Mouse (Mus musculus) spleen, embryonic (tissue): ENCODE measurements around the gene Slc25a15.

Experiments used
- CTCF ChIA-PET: fragments of 350-600 bp; sonication (Branson Sonifier 250); formaldehyde crosslinking; loops from one replicate; lab custom pipeline; 2022; lab: Charles Lee

Slc25a15 gene

DNA sequence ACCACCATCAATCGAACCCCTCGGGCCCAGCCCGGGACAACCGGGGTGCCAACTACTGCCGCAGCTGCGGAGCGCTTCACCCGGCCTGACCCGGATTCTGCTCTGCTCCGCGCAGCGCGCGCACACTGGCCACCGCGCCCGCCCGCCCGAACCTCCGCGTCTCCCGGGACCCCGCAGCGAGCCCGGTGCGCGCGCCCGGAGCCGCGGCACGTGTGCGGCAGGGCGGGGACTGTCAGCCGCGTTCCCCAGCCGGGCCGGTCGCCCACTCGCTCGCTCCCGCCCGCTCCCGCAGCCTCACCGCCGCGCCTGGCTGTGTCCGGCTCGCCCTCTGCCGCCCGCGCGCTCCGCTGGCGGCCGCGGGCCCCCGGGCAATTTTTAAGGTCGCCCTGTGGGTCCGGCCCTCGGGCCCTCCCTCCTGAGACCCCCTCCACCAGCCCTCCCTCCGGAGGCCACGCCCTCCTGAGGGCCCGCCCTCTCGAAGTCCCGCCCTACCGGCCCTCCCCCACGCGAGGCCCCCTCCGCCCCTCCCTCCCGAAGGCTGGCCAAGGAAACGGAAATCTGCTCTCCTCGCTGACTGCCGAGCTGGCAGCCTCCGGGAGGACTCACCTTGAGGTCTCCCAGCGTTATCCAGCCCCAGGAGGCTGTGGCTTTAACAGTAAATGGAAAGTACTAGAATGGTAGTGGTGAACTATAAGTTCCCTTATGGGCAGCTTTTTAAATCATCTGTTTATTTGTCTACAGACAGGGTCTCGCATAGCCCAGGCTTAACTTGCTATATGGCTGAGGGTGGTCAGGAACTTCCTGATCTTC, at the start of gene Slc25a15:
Gene Slc25a15 (minus strand): TSS at position 456 of the 810 bp plus-strand sequence.
- CTCF ChIA-PET = interaction anchor here (0.6 kb wide), 1 partner anchor 37 kb away, joined by 4 read pairs; no protein-coding TSS in a partner anchor

DNA sequence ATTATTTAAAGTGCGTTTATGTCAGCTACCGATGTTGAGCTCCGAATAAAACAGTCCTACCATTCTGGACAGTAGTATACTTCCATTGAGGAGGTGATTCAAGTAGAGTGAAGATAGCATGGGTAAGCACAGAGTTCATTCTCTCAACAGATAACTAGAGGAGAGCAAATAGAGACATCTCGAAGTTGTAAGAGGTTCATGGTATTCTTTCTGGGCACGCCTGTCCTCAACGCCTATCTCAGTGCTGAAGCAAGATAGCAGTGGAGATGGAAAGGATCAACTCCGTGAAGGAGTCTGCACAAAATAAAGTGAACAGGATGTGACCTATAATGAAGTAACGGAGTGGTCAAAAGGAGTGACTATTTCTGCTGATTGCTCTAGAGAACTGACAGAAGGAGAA, 13.6 kb upstream of the Slc25a15 start:
- CTCF ChIA-PET = interaction anchor here (0.6 kb wide), 1 partner anchor 515 kb away, joined by 6 read pairs; no protein-coding TSS in a partner anchor

DNA sequence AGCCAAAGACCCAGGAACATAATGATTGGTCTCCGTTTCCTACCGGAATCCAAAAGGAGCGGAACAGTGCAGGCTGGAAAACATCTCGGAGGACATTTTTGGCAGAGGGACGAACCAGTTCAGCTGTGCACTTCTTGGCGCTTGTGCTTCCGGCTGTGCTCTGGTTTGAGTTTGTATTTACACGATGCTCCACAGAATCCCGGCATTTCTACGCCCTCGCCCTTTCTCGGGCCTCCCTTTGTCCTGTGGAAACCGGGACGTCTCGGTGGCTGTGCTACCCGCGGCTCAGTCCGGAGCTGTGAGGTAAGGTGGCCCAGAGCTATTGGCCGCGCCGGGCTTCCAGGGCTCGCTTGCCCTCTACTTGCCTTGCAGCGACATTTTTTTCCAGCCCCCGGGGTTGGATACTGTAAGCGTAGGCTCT, 12.9 kb upstream of the Slc25a15 start, which contains the start of gene Mrps31:
Gene Mrps31 (plus strand): TSS at position 80 of the 421 bp plus-strand sequence.
- CTCF ChIA-PET = interaction anchor here (0.6 kb wide), 1 partner anchor 516 kb away, joined by 6 read pairs; no protein-coding TSS in a partner anchor

DNA sequence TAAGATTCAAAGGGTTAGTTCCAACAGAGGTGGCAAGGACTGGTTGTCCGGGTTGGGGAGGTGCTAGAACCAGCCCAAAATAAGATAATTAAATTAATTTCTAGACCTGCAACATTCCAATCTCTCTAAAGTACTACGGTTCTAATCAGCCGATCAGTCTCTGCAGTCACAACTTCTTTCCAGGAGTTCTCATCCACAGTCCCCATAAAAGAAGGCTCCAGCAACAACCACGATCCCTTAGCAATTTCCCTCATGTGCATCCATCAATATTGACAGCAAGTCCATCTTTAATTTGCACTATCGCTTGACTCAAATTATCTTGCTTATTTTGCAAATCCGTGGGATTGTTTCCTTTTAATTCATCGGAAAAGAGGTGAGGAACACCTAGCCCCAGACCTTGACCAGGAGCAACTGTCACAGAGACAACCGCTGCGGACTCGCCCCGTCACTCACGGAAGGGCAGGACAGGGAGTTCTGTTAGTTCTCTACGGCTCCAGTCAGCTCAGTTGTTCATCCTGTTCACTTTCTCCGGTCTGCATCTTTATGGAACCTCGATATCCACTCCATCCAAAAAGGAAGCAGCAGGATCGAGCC, 12.4 kb upstream of the Slc25a15 start:
- CTCF ChIA-PET = no interaction called here

DNA sequence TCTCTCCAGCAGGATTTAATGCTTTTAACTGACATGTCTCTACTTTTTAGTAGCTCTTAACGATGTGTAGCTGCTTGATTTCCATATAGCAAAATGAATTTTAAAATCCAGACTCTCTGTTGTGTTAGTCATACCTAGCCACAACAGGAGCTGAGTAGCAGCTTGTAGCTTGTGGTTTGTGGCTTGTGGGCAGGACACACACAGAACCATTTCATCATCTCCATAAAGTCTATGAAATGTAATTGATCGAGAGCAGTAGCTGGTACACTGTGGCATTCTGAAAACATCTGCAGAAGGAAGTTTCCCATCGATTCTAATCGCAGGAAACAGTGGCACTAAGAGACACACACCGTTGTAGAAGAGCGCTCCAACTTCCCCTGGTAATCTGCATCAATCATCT, 7.3 kb upstream of the Slc25a15 start:
- CTCF ChIA-PET = no interaction called here

DNA sequence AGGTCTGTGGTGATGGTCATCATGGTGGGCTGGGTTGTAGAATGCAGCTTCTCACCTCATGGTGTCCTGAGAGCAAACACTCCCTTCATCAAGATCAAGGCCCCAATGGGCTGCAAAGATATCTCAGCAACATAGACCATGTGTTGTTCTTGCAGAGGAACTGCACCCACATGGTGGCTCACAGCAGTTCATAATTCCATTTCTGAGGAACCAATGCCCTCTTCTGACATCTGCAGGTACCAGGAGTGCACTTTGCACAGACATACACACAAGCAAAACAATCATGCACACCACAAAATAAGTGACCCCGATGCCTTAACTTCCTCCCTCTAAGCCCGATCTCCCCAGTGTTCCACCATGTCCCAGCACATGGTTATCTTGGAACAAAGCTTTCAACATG, 4.8 kb upstream of the Slc25a15 start:
- CTCF ChIA-PET = no interaction called here

DNA sequence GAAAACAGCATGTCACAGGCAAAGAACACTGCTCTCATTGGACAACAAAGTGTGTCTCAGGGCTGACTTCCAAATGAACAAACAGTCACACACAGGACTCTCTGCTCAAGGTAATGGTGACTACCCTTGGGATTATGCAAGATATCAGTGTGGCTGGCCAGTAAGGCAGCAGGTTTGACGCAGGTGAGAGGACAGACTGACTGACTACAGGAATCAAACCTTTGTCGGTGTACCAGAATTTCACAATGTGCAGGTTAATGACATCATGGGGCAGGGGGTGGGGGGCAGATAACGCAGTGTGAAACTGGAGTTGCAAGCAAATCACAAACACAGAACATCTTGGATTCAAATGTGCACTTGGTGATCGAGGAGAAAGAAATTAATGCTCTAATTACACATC, 2.2 kb upstream of the Slc25a15 start:
- CTCF ChIA-PET = no interaction called here

DNA sequence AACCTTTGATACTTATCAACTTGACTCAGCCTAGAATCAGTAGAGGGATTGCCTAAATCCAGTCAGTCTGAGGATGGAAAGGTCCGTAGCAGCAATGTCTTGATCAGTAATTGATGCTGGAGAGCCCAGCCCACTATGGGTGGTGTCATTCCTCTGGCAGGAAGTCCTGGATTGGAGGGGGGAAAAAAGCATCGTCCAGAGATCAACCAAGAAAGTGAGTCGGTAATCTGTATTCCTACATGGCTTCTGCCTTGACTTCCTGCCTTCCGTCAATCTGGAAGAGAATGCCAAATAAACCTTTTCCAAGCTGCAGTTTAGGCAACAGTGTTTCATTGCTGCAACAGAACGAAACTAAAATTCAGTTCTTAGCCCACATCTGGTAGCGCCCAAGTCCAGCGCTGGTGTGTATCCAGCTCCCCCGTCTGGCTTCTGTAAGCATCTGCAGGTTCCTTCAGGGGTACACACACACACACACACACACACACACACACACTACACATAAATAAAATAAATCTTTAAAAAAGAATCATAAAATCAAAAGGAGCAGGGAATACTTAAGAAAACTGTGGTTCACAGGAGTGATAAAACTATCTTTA, 986 bp upstream of the Slc25a15 start:
- CTCF ChIA-PET = interaction anchor here (0.7 kb wide), 1 partner anchor 402 kb away, joined by 3 read pairs; no protein-coding TSS in a partner anchor

DNA sequence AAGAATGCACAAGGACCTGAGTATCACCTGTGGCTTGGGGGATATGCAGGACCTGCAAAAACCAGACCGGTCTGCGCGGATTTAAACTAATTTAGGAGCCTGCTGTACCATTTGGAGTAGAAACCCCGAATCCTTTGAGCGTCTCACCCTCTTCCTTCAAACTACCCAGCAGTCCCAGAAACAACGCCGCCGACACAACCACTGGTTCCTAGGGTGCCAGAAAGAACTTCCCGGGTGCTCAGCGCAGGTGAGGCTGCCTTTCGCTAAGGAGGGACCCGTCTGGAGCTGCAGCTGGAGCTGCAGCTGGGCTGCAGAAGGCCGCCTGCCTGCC, 621 bp downstream of the Slc25a15 start:
- CTCF ChIA-PET = no interaction called here

DNA sequence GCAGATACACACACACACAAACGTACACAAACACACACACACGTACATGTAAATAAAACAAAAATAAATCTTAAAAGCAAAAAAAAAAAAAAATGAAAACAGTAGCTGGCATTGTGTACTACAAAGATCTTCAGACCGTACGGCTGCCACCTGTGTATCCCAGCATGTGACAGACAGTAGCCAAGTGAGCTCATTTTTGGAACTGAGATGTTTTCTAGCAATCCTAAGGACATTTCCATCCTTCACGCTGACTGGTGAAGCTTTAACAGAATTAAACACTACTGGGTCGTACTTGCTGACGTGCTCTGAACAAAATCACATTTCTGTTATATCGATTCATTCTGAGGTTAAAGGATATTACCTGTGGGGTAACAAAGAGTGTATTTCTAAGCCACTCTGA, 3.1 kb downstream of the Slc25a15 start:
- CTCF ChIA-PET = interaction anchor here (0.7 kb wide), 1 partner anchor 198 kb away, joined by 4 read pairs; no protein-coding TSS in a partner anchor

DNA sequence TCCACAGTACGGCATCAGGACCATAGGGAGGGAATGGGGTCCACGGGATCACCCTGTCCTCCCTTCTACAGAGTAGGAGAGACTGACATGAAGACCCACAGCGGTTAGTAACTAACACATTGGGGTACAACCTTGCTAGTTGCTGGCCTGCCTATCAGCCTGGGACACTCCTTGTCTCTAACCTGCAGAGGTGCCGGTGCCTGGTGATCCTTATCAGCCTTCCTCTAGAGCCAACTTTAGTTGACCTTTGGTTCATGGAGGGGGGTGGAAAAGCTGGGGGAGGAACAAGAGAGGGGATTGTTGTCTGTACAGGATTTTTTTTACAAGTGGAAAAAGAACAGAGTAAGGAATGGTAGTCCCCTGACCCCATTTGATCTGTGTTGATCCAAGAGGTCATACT, 3.9 kb downstream of the Slc25a15 start:
- CTCF ChIA-PET = no interaction called here

DNA sequence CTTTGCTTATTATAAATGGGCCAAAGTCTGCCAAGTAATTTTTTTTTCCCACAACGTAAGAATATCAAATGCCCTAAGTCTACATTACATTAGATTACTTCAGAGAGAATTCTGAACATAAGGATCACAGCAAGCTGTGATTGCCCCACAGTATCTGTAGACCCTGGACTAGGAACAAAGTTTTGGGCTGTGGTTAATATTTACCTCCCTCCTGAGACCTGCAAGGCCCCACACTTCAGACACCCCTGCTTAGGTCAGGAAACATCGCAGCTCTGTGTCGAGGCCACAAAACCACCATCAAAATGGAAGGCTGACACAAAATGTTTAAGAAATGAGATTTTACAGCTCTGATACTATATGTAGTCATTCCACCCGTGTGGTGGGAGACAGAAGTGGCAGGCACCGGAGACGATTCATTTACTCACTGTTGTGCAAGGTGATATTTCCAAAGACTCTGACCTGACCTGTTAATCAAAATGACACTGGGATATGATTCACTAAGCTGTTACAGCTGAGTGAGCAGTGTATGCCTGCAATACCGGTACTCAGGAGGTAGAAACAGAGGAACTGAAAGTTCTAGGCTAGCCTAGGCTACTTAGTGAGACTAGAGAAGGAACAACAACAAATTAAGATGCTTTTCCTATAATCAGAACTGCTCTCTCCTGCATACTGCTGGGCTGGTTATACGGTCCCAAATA, 7.5 kb downstream of the Slc25a15 start:
- CTCF ChIA-PET = no interaction called here

DNA sequence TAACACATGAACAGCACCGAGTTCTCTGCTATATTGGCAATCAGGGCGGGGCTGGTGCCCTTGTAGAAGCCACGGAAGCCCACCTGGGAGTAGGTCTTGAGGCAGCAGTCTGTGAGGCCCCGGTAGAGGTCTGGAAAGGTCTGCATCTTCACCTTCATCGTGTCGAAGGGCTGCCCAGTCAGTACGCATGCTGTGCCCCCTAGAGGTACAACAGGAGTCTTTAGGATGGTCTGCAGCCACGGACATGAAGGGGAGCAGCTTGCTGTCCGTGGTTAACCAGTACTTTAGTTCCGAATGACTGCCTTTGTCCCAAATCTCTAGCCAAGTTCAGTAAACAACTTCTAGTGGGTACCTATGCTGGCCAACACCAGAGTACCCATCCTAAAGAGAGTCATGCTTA, 8.5 kb downstream of the Slc25a15 start:
- CTCF ChIA-PET = interaction anchor here (0.6 kb wide), 1 partner anchor 46 kb away, joined by 5 read pairs; no protein-coding TSS in a partner anchor

DNA sequence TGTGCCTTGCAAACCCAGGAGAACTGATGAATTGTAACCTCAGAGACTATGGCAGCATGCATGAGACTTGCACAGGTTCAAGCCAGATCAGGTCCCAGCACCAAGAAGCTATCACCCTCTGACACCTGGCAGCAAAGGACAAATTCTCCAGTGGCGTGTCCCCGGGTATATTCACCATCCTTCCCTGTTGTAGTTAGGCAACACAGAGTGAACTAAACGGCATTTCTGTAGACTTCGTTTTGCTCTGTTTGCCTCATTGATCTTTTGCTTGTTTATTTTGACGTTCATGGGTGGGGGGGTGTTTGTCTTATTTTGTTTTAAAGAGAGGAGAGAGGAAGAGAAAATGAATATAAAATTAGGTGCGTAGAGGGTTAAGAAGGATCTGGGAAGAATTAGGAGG, 13.2 kb downstream of the Slc25a15 start:
- CTCF ChIA-PET = no interaction called here

DNA sequence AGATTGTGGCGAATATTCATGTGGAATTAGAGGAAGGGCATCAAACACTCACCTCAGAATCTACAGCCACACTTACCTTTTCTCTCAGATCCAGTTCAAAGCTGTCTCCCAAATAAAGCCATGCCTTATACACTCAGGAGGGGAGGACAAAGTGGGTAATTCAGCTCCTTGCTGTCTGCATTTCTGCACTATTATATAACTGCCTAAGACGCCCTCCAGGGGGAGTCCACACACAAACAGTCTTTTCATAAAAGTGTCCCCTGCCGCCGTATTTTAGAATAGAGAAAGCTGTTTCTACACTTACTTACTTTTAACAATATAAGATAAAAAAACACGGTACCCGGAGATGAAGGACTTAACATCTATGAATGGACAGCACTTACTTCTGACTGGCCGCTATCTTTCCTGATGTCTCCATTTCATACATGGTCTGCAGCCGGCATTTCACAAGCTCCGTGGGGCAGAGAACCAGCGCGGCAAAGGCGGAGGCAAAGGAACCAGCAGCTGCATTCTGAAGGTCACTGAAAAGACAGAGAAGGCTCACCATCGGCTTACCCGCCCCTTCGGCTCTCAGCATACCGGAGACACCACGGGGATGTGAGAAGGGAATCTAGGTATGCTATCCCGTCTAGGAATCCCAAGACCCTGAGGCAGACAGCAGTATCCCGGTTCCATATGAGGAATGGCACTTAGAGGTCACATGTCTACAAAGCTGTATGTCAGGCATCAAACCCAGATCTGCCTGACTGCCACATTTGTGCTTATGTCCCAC, 15.4 kb downstream of the Slc25a15 start:
- CTCF ChIA-PET = no interaction called here

DNA sequence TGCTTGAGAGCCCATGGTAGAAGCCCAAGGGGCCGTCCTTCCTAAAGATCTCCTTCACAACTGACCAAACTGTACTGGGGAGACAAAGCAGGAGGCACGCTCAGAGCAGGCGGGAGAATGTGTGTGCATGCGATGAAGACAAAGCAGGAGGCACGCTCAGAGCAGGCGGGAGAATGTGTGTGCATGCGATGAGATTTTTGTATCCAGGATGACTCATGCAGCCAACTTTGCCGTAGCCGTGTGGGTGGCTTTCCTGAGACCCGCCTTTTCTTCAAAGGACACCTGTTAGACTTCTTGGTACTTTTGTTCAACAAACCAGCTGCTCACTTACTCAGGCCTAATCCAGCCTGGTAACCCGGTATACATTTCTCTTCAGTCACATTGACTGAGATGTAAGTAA, 17.5 kb downstream of the Slc25a15 start:
- CTCF ChIA-PET = no interaction called here

DNA sequence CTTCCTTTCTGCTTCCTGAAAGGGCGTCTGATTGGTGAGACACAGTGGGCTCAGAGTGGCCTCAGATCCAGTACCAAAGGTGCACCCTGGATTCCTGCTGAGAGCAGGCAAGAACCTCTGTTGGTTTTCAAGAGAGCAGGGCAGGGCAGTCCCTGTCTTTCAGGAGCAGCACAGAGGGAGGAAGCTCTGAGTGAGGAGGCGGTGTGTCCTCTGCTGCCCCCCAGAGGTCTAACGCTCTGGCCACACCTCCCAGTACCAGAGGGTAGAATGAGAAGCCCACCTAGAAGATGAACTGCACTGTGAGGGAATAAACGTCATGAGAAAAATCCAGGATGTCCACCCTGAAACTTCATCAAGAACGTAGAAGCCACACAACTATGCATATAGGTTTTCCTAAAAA, 21.5 kb downstream of the Slc25a15 start:
- CTCF ChIA-PET = interaction anchor here (0.6 kb wide), 1 partner anchor 166 kb away, joined by 4 read pairs; no protein-coding TSS in a partner anchor

DNA sequence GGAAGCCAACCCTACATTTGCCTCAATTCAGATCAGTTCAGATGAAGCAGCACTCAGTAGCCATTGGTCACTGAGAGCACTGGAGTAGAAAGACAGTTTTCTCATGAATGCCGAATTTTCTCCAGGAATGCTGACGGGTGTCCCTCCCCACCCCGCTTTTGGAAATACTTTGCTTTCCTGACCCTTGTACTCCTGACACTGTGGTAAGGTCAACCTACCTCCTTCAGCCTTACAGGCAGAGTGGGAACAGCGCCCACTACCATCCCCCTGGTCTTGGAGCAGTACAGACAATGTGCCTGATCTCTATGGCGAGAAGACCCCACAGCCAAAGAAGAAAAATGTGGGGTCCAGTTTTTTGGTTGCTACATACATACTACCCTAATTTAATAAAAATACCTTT, 22.1 kb downstream of the Slc25a15 start:
- CTCF ChIA-PET = no interaction called here

DNA sequence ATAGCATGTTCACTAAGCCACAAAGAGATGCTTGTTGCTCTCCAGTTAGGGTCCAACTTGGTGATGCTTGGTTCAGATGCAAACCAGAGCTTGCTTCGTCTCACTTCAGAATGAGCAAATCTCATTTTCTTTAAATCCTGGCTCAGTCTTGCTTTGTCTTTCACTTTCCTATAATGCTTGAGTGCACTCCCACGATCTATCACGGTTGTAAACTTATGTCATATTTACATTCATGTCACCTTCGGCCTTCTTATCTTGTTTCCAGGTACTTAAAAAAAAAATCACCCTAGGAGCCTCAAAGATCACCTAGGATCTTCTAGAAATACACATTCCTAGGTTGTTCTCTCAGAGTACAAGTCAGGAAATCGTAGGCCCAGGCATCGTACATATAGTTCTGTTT, 38.5 kb downstream of the Slc25a15 start:
- CTCF ChIA-PET = no interaction called here

DNA sequence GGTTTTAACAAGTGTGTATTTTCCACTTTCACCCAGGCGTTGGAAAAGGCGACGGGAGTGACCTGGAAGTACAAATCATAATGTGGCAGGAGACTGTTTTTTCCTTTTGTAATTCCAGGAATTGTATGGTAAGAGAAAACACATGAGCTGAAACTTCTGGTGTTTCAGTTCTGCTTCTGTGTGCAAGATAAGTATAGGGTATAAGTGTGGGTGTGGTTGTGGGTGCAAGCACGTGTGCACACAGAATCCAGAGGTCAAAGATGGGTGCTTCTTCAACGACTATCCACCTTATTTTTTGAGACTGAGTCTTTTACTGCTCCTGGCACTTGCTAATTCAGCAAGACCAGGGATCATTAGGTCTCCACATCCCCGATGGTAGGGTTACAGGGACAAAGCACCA, 39.0 kb downstream of the Slc25a15 start:
- CTCF ChIA-PET = no interaction called here

DNA sequence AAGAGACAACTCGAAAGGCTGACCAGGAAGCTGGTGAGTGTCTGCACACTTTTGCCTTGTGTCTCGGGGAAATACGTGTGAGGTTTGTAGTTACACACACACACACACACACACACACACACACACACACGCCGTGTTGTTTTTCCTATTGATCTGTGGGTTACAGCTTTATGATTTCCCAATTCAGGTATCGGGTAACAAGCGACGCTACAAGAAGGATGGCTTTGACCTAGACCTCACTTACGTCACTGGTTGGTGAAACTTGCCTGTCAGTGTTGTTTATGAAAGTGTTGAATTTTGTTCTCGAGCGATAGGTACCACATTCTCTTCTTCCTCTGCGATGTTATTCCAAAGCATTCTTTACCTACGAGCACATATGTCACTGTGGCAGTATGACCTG, 63.0 kb downstream of the Slc25a15 start:
- CTCF ChIA-PET = no interaction called here
